Mouse (Mus musculus): ENCODE results near the gene Jmjd6.

DNA sequence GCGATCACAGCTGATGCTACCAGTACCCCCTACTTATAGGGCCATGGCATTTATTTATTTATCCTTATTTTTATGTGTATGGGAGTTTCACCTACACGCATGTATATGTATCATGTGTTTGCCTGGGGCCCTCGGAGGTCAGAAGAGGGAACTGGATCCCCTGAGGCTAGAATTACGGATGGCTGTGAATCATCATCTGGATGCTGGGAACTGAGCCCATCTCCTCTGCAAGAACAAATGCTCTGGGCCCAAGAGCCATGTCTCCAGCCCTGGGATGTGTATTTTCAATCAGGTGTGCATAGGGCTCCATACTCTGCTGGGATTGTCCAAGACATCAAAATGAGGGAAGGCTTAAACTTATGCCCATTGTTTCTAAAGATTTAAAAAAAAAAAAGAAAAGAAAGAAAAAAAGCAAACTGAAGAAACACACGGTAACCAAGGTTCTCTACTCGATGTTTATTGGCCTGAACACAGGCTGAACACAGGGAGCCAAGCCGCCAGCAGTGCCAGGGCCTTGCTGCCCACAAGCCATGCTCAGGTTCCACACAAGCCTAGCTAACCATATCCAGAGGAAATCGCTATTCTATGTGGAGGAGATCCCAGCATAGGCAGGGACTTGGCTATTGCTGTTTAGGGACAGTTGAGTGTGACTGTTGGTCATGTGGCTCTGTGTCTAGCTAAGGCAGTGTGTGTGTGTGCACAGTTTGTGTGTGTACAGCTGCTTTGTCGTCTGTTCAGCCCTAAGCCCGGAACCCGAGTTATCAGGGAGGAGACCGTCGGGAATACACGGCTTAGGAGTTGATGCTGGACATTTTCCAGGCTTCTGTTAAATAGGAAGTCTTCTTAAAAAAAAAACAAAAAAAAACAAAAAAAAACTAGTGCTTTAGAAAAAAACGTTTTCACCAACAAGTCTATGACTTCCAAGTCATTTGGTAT, 36.8 kb downstream of the Jmjd6 start:
- no peak for TF ChIP-seq POLR2A (IDR thresholded peaks at IDR 0.05; ENCODE audit: control insufficient read depth, extremely low read depth, insufficient read depth, low read length, poor library complexity)
- TF ChIP-seq CTCF (IDR thresholded peaks at IDR 0.05; ENCODE audit: borderline replicate concordance, control insufficient read depth, extremely low read depth, insufficient read depth, low read length, poor library complexity), result no peak
